Mouse (Mus musculus): ENCODE measurements around the gene Plppr2. TPM values are rescaled to one million over a fixed set of nuclear protein-coding genes. Genes with fewer than 3 reads are reported as not detected.
A peak's percentile ranks its signal among the peaks of the same experiment; 100 is the strongest.

The Plppr2 gene
- polyA plus RNA-seq, 1 experiment from 2014 or later = 120 TPM

GRCm38 (mm10) chr9:21923036-21923435 lies 13.8 kb upstream of the Plppr2 start:
- Histone ChIP-seq H3K9me3 (no peaks in the 10 kb centered on the region), H3K9ac (no peak overlapping the region), H3K36me3 (replicated peaks) (0 out of 2 replicates have a peak, but pooled peaks cover 3% of the 10 kb centered on the region), H3K4me1 (peaks cover 14% of the 10 kb centered on the region), H3K27me3 (replicated peaks) (no peaks in the 10 kb centered on the region), H3K4me3 (no peak overlapping the region), H3K27ac (no peak overlapping the region), H3K4me2 (no peak overlapping the region)
- no peak for ATAC-seq (replicated peaks)
- 90% methylated on average over 4 of the region's 4 CpGs for WGBS

DNA sequence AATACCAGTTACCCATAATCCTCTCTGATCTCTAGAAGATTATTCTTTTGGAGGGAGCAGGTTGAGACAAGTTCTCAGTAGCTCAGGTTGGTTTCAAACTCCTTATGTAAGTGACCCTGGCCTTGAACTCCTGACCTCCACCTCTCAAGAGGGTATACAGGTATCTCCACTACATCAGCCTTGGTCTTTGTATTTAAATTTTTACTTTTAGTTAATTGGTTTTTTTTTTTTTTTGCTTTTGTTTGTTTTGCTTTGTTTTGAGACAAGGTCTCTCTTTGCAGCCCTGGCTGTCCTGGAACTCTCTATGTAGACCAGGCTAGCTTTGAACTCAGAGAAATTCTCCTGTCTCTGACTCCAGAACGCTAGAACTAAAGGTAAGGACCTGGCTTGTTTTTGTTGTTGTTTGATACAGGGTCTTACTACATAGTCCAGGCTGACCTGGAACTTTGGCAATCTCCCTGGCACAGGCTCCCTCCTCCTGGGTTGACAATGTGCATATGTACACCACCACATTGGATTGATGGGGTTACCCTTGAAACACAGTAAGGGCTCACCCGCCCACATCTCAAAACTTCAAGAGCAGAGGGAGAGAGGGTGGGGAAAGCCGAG lies 13.2 kb upstream of the Plppr2 start:
- WGBS = 74% methylated on average over 3 of the region's 3 CpGs

GRCm38 (mm10) chr9:21924099-21924493 lies 12.7 kb upstream of the Plppr2 start:
- H3K4me3 ChIP-seq = no peak overlapping the region
- no peak overlapping the region for H3K27ac ChIP-seq
- H3K4me1 ChIP-seq = peaks cover 14% of the 10 kb centered on the region
- H3K9me3 ChIP-seq = no peaks in the 10 kb centered on the region
- WGBS = 75% methylated on average over 6 of the region's 6 CpGs
- H3K27me3 ChIP-seq (replicated peaks) = no peaks in the 10 kb centered on the region
- no peak overlapping the region for H3K9ac ChIP-seq
- ATAC-seq (replicated peaks) = no peak
- H3K4me2 ChIP-seq = no peak overlapping the region
- 0 out of 2 replicates have a peak, but pooled peaks cover 3% of the 10 kb centered on the region for H3K36me3 ChIP-seq (replicated peaks)

More for the DNA sequence above, 13.2 kb upstream of the Plppr2 start:
- Histone ChIP-seq H3K27me3 (replicated peaks) (no peaks in the 10 kb centered on the region), H3K27ac (no peak overlapping the region), H3K36me3 (replicated peaks) (0 out of 2 replicates have a peak, but pooled peaks cover 3% of the 10 kb centered on the region), H3K9me3 (no peaks in the 10 kb centered on the region), H3K9ac (no peak overlapping the region), H3K4me2 (no peak overlapping the region), H3K4me1 (peaks cover 14% of the 10 kb centered on the region), H3K4me3 (no peak overlapping the region)
- no peak for ATAC-seq (replicated peaks)

GRCm38 (mm10) chr9:21925034-21925433 lies 11.8 kb upstream of the Plppr2 start:
- Histone ChIP-seq H3K9me3 (no peaks in the 10 kb centered on the region), H3K27ac (no peak overlapping the region), H3K27me3 (replicated peaks) (no peaks in the 10 kb centered on the region), H3K4me2 (no peak overlapping the region), H3K4me3 (no peak overlapping the region), H3K36me3 (replicated peaks) (0 out of 2 replicates have a peak, but pooled peaks cover 3% of the 10 kb centered on the region), H3K9ac (no peak overlapping the region), H3K4me1 (peaks cover 14% of the 10 kb centered on the region)
- WGBS = 93% methylated on average over 3 of the region's 3 CpGs
- no peak for ATAC-seq (replicated peaks)

DNA sequence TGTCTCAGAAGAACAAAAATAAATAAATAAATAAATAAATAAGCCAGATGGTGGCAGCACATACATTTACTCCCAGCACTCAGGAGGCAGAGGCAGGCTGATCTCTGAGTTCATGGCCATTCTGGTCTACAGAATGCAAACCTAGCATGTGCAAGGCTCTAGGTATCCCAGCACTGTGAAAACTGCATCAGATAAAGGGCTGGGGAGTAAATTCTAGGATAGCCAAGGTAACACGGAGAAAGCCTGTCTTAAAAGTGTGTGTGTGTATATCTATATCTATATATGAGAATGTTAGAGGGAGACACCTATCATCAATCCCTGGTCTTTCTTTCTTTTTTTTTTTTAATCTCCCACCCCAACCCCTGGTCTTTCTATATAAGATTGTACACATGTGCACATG lies 11.3 kb upstream of the Plppr2 start:
- H3K36me3 ChIP-seq (replicated peaks) = 0 out of 2 replicates have a peak, but pooled peaks cover 3% of the 10 kb centered on the region
- H3K4me2 ChIP-seq = no peak overlapping the region
- H3K27ac ChIP-seq = no peak overlapping the region
- H3K27me3 ChIP-seq (replicated peaks) = no peaks in the 10 kb centered on the region
- ATAC-seq (replicated peaks) = no peak
- 100% methylated on average over 1 of the region's 1 CpGs for WGBS
- H3K4me1 ChIP-seq = peaks cover 14% of the 10 kb centered on the region
- no peaks in the 10 kb centered on the region for H3K9me3 ChIP-seq
- no peak overlapping the region for H3K4me3 ChIP-seq
- no peak overlapping the region for H3K9ac ChIP-seq

- 77% methylated on average over 6 of the region's 6 CpGs for WGBS
- Histone ChIP-seq H3K27me3 (replicated peaks) (no peaks in the 10 kb centered on the region), H3K27ac (no peak overlapping the region), H3K9ac (peak overlapping the region; percentile 50; the same call in 1 of the 2 replicates), H3K4me3 (peak overlapping the region; percentile 52), H3K4me1 (peaks cover 14% of the 10 kb centered on the region), H3K9me3 (no peaks in the 10 kb centered on the region), H3K4me2 (peak overlapping the region; percentile 58), H3K36me3 (replicated peaks) (0 out of 2 replicates have a peak, but pooled peaks cover 3% of the 10 kb centered on the region)
- ATAC-seq (replicated peaks) = no peak
These were observed 10.7 kb upstream of the Plppr2 start for GRCm38 (mm10) chr9:21926155-21926554.

- 0 out of 2 replicates have a peak, but pooled peaks have one; percentile 1 for ATAC-seq (replicated peaks)
- Histone ChIP-seq H3K36me3 (replicated peaks) (0 out of 2 replicates have a peak, but pooled peaks cover 3% of the 10 kb centered on the region), H3K4me3 (peak overlapping the region; percentile 52), H3K27me3 (replicated peaks) (no peaks in the 10 kb centered on the region), H3K4me1 (peaks cover 14% of the 10 kb centered on the region), H3K9ac (peak overlapping the region; percentile 50), H3K4me2 (peak overlapping the region; percentile 58), H3K9me3 (no peaks in the 10 kb centered on the region), H3K27ac (peak overlapping the region; percentile 70)
- under 1% methylated on average over 6 of the region's 6 CpGs for WGBS
These were observed 10.0 kb upstream of the Plppr2 start for GRCm38 (mm10) chr9:21926784-21927183.

DNA sequence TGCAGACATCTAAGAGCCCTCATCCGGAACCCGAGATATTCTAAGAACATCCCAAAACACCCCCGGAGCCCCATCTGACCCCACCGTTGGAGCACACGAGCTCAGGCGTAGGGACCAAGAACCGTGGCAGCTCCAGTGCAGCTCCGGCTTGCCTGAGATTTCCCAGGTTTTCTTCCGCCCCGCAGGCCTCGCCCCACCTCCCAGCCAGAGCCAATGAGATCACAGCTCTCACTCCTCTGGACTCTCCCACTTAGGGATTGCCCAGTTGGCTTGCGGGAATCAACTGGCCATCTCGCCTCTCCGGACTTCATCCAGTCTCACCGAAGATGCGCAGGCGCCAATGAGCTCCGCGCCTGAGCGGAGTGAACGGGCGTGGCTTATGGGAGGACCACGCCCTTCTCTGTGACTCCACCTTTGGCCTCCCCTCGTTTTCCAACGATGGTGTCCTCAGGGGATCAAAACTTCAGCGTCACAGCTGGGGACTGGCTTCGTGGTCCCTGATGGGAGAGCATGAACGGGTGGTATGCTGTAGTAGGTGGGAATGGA lies 9.6 kb upstream of the Plppr2 start, which contains the start of the genes Ccdc159 and Tmem205:
Gene Ccdc159, plus strand, starts transcription at position 264 of the 546 bp plus-strand sequence.
Gene Tmem205, minus strand, starts transcription at position 349 of the 546 bp plus-strand sequence.
- Histone ChIP-seq H3K4me3 (peak within 1 kb of the TSS; percentile 52), H3K27ac (peak within 1 kb of the TSS; percentile 70), H3K36me3 (replicated peaks) (0 out of 2 replicates have a peak, but pooled peaks cover 3% of the 10 kb centered on the region), H3K9ac (peak within 1 kb of the TSS; percentile 50), H3K4me2 (peak within 1 kb of the TSS; percentile 58), H3K27me3 (replicated peaks) (no peaks in the 10 kb centered on the region), H3K4me1 (peaks cover 14% of the 10 kb centered on the region), H3K9me3 (no peaks in the 10 kb centered on the region)
- WGBS = under 1% methylated on average over 28 of the region's 28 CpGs
- ATAC-seq (replicated peaks) = peak; percentile 97

- H3K9me3 ChIP-seq = no peaks in the 10 kb centered on the region
- 92% methylated on average over 3 of the region's 3 CpGs for WGBS
- H3K27ac ChIP-seq = no peak overlapping the region
- H3K4me2 ChIP-seq = no peak overlapping the region
- no peak overlapping the region for H3K4me3 ChIP-seq
- H3K9ac ChIP-seq = no peak overlapping the region
- no peaks in the 10 kb centered on the region for H3K27me3 ChIP-seq (replicated peaks)
- H3K36me3 ChIP-seq (replicated peaks) = 0 out of 2 replicates have a peak, but pooled peaks cover 3% of the 10 kb centered on the region
- H3K4me1 ChIP-seq = peaks cover 14% of the 10 kb centered on the region
- no peak for ATAC-seq (replicated peaks)
These were observed 7.6 kb upstream of the Plppr2 start for GRCm38 (mm10) chr9:21929208-21929607.

GRCm38 (mm10) chr9:21932006-21932405 lies 4.8 kb upstream of the Plppr2 start:
- Histone ChIP-seq H3K4me3 (no peak overlapping the region), H3K27me3 (replicated peaks) (no peaks in the 10 kb centered on the region), H3K9me3 (no peaks in the 10 kb centered on the region), H3K4me1 (0 out of 2 replicates have a peak, but pooled peaks cover 6% of the 10 kb centered on the region), H3K9ac (no peak overlapping the region), H3K36me3 (replicated peaks) (no peaks in the 10 kb centered on the region), H3K27ac (no peak overlapping the region), H3K4me2 (no peak overlapping the region)
- no peak for ATAC-seq (replicated peaks)
- WGBS = 66% methylated on average over 2 of the region's 2 CpGs

- no peak overlapping the region for H3K27ac ChIP-seq
- H3K4me2 ChIP-seq = no peak overlapping the region
- 63% methylated on average over 12 of the region's 12 CpGs for WGBS
- peaks cover 8% of the 10 kb centered on the region; the same call in 1 of the 2 replicates for H3K4me1 ChIP-seq
- H3K9ac ChIP-seq = no peak overlapping the region
- no peak for ATAC-seq (replicated peaks)
- H3K36me3 ChIP-seq (replicated peaks) = no peaks in the 10 kb centered on the region
- no peaks in the 10 kb centered on the region for H3K9me3 ChIP-seq
- no peaks in the 10 kb centered on the region for H3K27me3 ChIP-seq (replicated peaks)
- no peak overlapping the region for H3K4me3 ChIP-seq
These were observed 4.2 kb upstream of the Plppr2 start for GRCm38 (mm10) chr9:21932445-21933137.

GRCm38 (mm10) chr9:21934021-21934420 lies 2.8 kb upstream of the Plppr2 start:
- Histone ChIP-seq H3K4me1 (peaks cover 21% of the 10 kb centered on the region), H3K4me3 (no peak overlapping the region), H3K36me3 (replicated peaks) (no peaks in the 10 kb centered on the region), H3K9me3 (no peaks in the 10 kb centered on the region), H3K4me2 (no peak overlapping the region), H3K27me3 (replicated peaks) (no peaks in the 10 kb centered on the region), H3K9ac (no peak overlapping the region), H3K27ac (no peak overlapping the region)
- WGBS = 89% methylated on average over 12 of the region's 12 CpGs
- ATAC-seq (replicated peaks) = no peak

All from midbrain, embryonic 15.5 days (tissue).